Mouse (Mus musculus): ENCODE measurements around the gene Agbl4. TPM values are rescaled to one million over a fixed set of nuclear protein-coding genes. Genes with fewer than 3 reads are reported as not detected.

Gene Agbl4
- total and polyA plus RNA-seq, 3 experiments: not detected

- TF ChIP-seq ZKSCAN1 (IDR thresholded peaks at IDR 0.05; ENCODE audit: borderline replicate concordance, low read depth, low read length): no peak
- TF ChIP-seq EP300 (IDR thresholded peaks at IDR 0.05; ENCODE audit: low read length): peak; percentile 97
- no peak for TF ChIP-seq MAX (IDR thresholded peaks at IDR 0.05; ENCODE audit: low read length)
- TF ChIP-seq POLR2A (IDR thresholded peaks at IDR 0.05; ENCODE audit: low read depth, low read length): peak; percentile 14; the same call in 1 of the 2 replicates
- no peak for TF ChIP-seq CTCF (conservative IDR thresholded peaks at IDR 0.05 in 1 of 2, IDR thresholded peaks at IDR 0.05 in 1 of 2; ENCODE audit: low read depth in 2 of 2, low read length in 2 of 2)
- TF ChIP-seq USF2 (conservative IDR thresholded peaks at IDR 0.05; ENCODE audit: low read depth, low read length): no peak
- TF ChIP-seq IRF4 (IDR thresholded peaks at IDR 0.05; ENCODE audit: low read depth, low read length): peak; percentile 94
- TF ChIP-seq JUND (conservative IDR thresholded peaks at IDR 0.05; ENCODE audit: low read depth, low read length): peak; percentile 83
- peak; percentile 87 for TF ChIP-seq JUN (IDR thresholded peaks at IDR 0.05; ENCODE audit: insufficient read depth, low read depth, low read length)
These were observed 1107.5 kb downstream of the Agbl4 start (continued) for GRCm38 (mm10) chr4:111504952-111505351.

GRCm38 (mm10) chr4:111510129-111510528 lies 1112.7 kb downstream of the Agbl4 start:
- Histone ChIP-seq H3K79me2 (replicated peaks; ENCODE audit: control insufficient read depth, extremely low read depth, insufficient read depth, poor library complexity, severe bottlenecking) (no peaks in the 10 kb centered on the region), H3K4me2 (ENCODE audit: insufficient read depth, low read depth, poor library complexity, severe bottlenecking) (no peak overlapping the region), H3K4me3 (replicated peaks in 1 of 3; ENCODE audit: low read depth in 2 of 3, low read length in 2 of 3, poor library complexity in 1 of 3) (no peak overlapping the region), H3K4me1 (ENCODE audit: control insufficient read depth in 1 of 2, insufficient read depth in 2 of 2) (peaks cover 10 to 25% of the 10 kb centered on the region in 2 experiments; a peak in 3 of 4 replicates), H3K36me3 (replicated peaks in 1 of 2; ENCODE audit: control insufficient read depth in 1 of 2, insufficient read depth in 1 of 2, low read length in 1 of 2) (no peaks in the 10 kb centered on the region), H3K27me3 (replicated peaks) (no peaks in the 10 kb centered on the region), H3K9me3 (replicated peaks; ENCODE audit: low read length) (no peaks in the 10 kb centered on the region), H3K27ac (ENCODE audit: insufficient read depth, low read depth) (no peak overlapping the region), H3K9ac (ENCODE audit: insufficient read depth, low read depth) (no peak overlapping the region)
- in situ Hi-C loops (cut with MboI; ENCODE audit: low pct_ligation_motif_present, low pct_unique_long_range_greater_than_20kb, low sequenced_read_pairs) (no loop called here), dilution Hi-C loops (cut with MboI; ENCODE audit: extremely low pct_ligation_motif_present, extremely low pct_unique_long_range_greater_than_20kb, low sequenced_read_pairs) (no loop called here)
- TF ChIP-seq ZKSCAN1 (IDR thresholded peaks at IDR 0.05; ENCODE audit: borderline replicate concordance, low read depth, low read length): no peak
- TF ChIP-seq RAD21 (IDR thresholded peaks at IDR 0.05; ENCODE audit: low read depth, low read length): peak; percentile 94
- TF ChIP-seq CTCF (conservative IDR thresholded peaks at IDR 0.05 in 1 of 2, IDR thresholded peaks at IDR 0.05 in 1 of 2; ENCODE audit: low read depth in 2 of 2, low read length in 2 of 2): peak in 1 of 2 experiments; percentile 91; a peak in 2 of 4 replicates
- TF ChIP-seq ETS1 (conservative IDR thresholded peaks at IDR 0.05; ENCODE audit: low read depth, low read length): no peak
- no peak for TF ChIP-seq IRF4 (IDR thresholded peaks at IDR 0.05; ENCODE audit: low read depth, low read length)
- peak; percentile 96 for TF ChIP-seq SMC3 (IDR thresholded peaks at IDR 0.05; ENCODE audit: low read depth, low read length)
- peak; percentile 83 for TF ChIP-seq ZC3H11A (IDR thresholded peaks at IDR 0.05; ENCODE audit: low read depth, low read length)
- DNase-seq (ENCODE audit: extremely low read depth): peak; percentile 56

GRCm38 (mm10) chr4:111513921-111514320 lies 1116.5 kb downstream of the Agbl4 start:
- Histone ChIP-seq H3K27me3 (replicated peaks) (no peaks in the 10 kb centered on the region), H3K9ac (ENCODE audit: insufficient read depth, low read depth) (no peak overlapping the region), H3K27ac (ENCODE audit: insufficient read depth, low read depth) (no peak overlapping the region), H3K4me3 (replicated peaks in 1 of 3; ENCODE audit: low read depth in 2 of 3, low read length in 2 of 3, poor library complexity in 1 of 3) (no peak overlapping the region), H3K36me3 (replicated peaks in 1 of 2; ENCODE audit: control insufficient read depth in 1 of 2, insufficient read depth in 1 of 2, low read length in 1 of 2) (no peaks in the 10 kb centered on the region), H3K4me2 (ENCODE audit: insufficient read depth, low read depth, poor library complexity, severe bottlenecking) (no peak overlapping the region), H3K79me2 (replicated peaks; ENCODE audit: control insufficient read depth, extremely low read depth, insufficient read depth, poor library complexity, severe bottlenecking) (no peaks in the 10 kb centered on the region), H3K9me3 (replicated peaks; ENCODE audit: low read length) (no peaks in the 10 kb centered on the region), H3K4me1 (ENCODE audit: control insufficient read depth in 1 of 2, insufficient read depth in 2 of 2) (peaks cover 2 to 9% of the 10 kb centered on the region in 2 experiments; a peak in 2 of 4 replicates)
- in situ Hi-C loops (cut with MboI; ENCODE audit: low pct_ligation_motif_present, low pct_unique_long_range_greater_than_20kb, low sequenced_read_pairs) (no loop called here), dilution Hi-C loops (cut with MboI; ENCODE audit: extremely low pct_ligation_motif_present, extremely low pct_unique_long_range_greater_than_20kb, low sequenced_read_pairs) (no loop called here)
- DNase-seq (ENCODE audit: extremely low read depth): no peak
- TF ChIP-seq POLR2A (IDR thresholded peaks at IDR 0.05; ENCODE audit: low read depth, low read length) (no peak), POLR2AphosphoS2 (IDR thresholded peaks at IDR 0.05; ENCODE audit: low read depth, low read length) (no peak), NRF1 (IDR thresholded peaks at IDR 0.05; ENCODE audit: low read depth, low read length) (no peak), ZNF384 (IDR thresholded peaks at IDR 0.05; ENCODE audit: low read depth, low read length) (no peak), MXI1 (IDR thresholded peaks at IDR 0.05; ENCODE audit: low read depth, low read length) (no peak), EP300 (IDR thresholded peaks at IDR 0.05; ENCODE audit: low read length) (no peak), ETS1 (conservative IDR thresholded peaks at IDR 0.05; ENCODE audit: low read depth, low read length) (no peak), RAD21 (IDR thresholded peaks at IDR 0.05; ENCODE audit: low read depth, low read length) (no peak), MYC (IDR thresholded peaks at IDR 0.05; ENCODE audit: low read depth, low read length) (no peak), HCFC1 (IDR thresholded peaks at IDR 0.05; ENCODE audit: low read depth, low read length) (no peak), ZC3H11A (IDR thresholded peaks at IDR 0.05; ENCODE audit: low read depth, low read length) (no peak), GABPA (IDR thresholded peaks at IDR 0.05; ENCODE audit: insufficient replicate concordance, low read depth, low read length) (no peak), CHD2 (IDR thresholded peaks at IDR 0.05; ENCODE audit: low read length) (no peak), ZMIZ1 (IDR thresholded peaks at IDR 0.05; ENCODE audit: low read depth, low read length) (no peak), BHLHE40 (IDR thresholded peaks at IDR 0.05; ENCODE audit: low read depth, low read length) (no peak), USF2 (conservative IDR thresholded peaks at IDR 0.05; ENCODE audit: low read depth, low read length) (no peak), JUN (IDR thresholded peaks at IDR 0.05; ENCODE audit: insufficient read depth, low read depth, low read length) (no peak), MAZ (IDR thresholded peaks at IDR 0.05; ENCODE audit: low read depth, low read length) (no peak), KAT2A (IDR thresholded peaks at IDR 0.05; ENCODE audit: insufficient replicate concordance, low read length) (no peak)
